Mouse (Mus musculus): ENCODE results near the gene Iqcf4. TPM values are rescaled to one million over a fixed set of nuclear protein-coding genes. Genes with fewer than 3 reads are reported as not detected.
"Not testable (repeated sequence)": the region's sequence is repeated elsewhere in the genome, so short reads cannot be mapped to it uniquely, and the experiment has no call there.

The Iqcf4 gene
- not detected in 2 replicates for polyA plus RNA-seq (2012; ENCODE audit: insufficient read depth, low replicate concordance)

DNA sequence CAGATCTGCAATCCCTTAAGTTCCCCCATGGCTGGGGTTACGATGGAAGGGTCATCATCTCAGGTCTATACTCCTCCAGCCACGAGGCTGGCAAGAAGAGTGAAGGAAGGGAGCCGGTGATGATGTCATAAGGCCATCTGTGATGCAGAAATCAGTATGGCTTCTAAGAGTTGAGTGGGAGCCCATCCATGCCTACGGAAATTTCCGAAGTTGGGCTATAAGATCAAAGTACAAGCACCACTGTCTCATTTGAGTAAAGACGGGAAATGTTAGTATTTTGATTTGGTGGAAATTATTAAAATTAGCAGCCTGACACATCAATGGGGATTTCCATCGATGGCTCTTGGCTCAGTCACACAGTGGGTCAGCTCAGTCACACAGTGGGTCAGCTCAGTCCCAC, at the start of gene Iqcf4:
Gene Iqcf4 (minus strand): TSS at position 101 of the 400 bp plus-strand sequence.
- TF ChIP-seq FLI1 (IDR thresholded peaks at IDR 0.05; ENCODE audit: low read length) (no peak), GATA1 (IDR thresholded peaks at IDR 0.05; ENCODE audit: borderline replicate concordance, low read length) (no peak)
- no peak within 1 kb of the TSS for H3K4me3 ChIP-seq (replicated peaks)
- no peaks in the 10 kb centered on the region for H3K36me3 ChIP-seq (replicated peaks; ENCODE audit: low read length)
- H3K9me3 ChIP-seq: peaks cover 10% of the 10 kb centered on the region
- H3K27me3 ChIP-seq (replicated peaks): peaks cover 76% of the 10 kb centered on the region
- H3K4me1 ChIP-seq: peaks cover 19% of the 10 kb centered on the region

DNA sequence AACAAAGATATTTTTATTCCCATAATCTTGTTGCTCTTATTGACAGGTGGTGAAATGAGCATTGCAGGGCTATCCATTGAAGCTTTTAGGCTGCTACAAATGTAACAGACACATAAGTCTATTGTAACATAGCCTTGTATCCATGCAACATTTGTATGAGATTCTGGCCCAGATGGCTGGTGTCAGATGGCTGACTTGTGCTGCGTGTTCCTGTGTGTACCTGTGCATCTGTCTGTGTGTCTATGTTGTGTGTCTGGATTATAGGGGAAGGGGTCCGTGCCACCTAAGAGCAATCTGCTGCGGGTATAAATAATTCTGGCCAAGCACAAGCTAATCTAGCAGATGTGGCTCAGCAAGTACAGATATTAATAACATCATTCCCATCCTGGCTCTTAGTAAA, 46.7 kb upstream of the Iqcf4 start:
- no peaks in the 10 kb centered on the region for H3K4me1 ChIP-seq
- peaks cover 6% of the 10 kb centered on the region; the same call in 1 of the 2 replicates for H3K9me3 ChIP-seq
- peaks cover 32% of the 10 kb centered on the region for H3K27me3 ChIP-seq (replicated peaks)
- H3K36me3 ChIP-seq (replicated peaks; ENCODE audit: low read length): no peaks in the 10 kb centered on the region
- no peak for TF ChIP-seq FLI1 (IDR thresholded peaks at IDR 0.05; ENCODE audit: low read length)
- TF ChIP-seq GATA1 (IDR thresholded peaks at IDR 0.05; ENCODE audit: borderline replicate concordance, low read length): no peak
- no peak overlapping the region for H3K4me3 ChIP-seq (replicated peaks)

DNA sequence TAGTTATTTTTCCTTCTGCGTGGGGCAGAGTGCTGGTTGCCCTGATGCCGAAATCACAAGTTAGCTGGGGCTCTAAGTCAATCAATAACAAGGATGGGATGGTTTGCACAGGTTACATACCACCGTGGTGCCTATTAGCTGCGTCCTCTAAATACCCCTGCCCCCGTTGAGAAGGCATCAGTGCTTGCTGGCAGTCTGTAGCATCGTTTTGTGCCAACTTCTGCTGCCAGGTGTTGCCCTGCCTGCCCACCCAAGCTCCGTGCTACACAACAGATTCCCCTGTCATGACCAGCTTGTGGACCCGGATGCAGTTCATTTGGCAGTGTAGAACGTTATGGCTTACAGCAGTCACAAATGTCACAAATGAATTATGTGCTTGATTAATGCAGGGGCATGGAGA, 45.5 kb upstream of the Iqcf4 start:
- Histone ChIP-seq H3K36me3 (replicated peaks; ENCODE audit: low read length) (no peaks in the 10 kb centered on the region), H3K4me3 (replicated peaks) (peak overlapping the region; percentile 24), H3K27me3 (replicated peaks) (peaks cover 36% of the 10 kb centered on the region), H3K9me3 (peaks cover 6% of the 10 kb centered on the region; the same call in 1 of the 2 replicates), H3K4me1 (no peaks in the 10 kb centered on the region)
- TF ChIP-seq FLI1 (IDR thresholded peaks at IDR 0.05; ENCODE audit: low read length) (no peak), GATA1 (IDR thresholded peaks at IDR 0.05; ENCODE audit: borderline replicate concordance, low read length) (no peak)

DNA sequence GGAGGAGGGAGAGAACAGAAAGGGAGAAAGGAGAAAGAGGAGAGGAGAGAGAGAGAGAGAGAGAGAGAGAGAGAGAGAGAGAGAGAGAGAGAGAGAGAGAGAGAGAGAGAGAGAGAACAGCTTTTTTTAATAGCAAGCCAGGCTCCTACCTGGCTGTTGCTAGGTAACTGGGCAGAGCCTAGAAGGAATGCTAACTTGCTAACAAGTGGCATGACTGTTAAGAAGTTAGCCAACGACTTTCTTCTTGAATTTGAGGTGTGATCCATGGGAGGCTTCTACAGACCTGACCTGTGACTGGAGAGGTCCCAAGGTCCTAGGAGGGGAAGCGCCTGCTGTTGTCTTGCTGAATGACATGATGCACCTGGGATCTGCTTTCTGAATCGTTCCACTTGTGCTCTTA, 43.8 kb upstream of the Iqcf4 start:
- H3K4me1 ChIP-seq: no peaks in the 10 kb centered on the region

DNA sequence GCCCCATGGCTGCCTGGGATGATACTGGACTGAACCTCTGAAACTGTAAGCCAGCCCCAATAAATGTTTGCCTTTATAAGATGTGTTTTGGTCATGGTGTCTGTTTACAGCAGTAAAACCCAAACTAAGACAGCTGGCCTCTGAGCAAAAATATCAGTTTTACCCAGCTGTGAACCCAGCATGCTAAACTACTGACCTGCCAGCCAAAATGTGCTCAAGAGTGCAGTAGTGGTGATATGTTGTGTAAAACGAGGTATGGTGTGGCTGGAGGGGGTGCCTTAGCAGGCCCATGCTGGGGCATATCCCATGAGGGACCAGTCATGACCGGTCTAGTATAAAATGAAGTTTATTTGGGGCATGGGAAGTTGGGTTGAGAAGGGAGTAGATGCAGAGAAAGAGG, 43.2 kb upstream of the Iqcf4 start:
- Histone ChIP-seq H3K36me3 (replicated peaks; ENCODE audit: low read length) (no peaks in the 10 kb centered on the region), H3K27me3 (replicated peaks) (peaks cover 38% of the 10 kb centered on the region), H3K9me3 (no peaks in the 10 kb centered on the region), H3K4me1 (no peaks in the 10 kb centered on the region), H3K4me3 (replicated peaks) (no peak overlapping the region)
- TF ChIP-seq GATA1 (IDR thresholded peaks at IDR 0.05; ENCODE audit: borderline replicate concordance, low read length) (no peak), FLI1 (IDR thresholded peaks at IDR 0.05; ENCODE audit: low read length) (no peak)

More for the DNA sequence above, 43.8 kb upstream of the Iqcf4 start:
- Histone ChIP-seq H3K9me3 (no peaks in the 10 kb centered on the region), H3K36me3 (replicated peaks; ENCODE audit: low read length) (no peaks in the 10 kb centered on the region), H3K4me3 (replicated peaks) (no peak overlapping the region), H3K27me3 (replicated peaks) (peaks cover 36% of the 10 kb centered on the region)
- TF ChIP-seq FLI1 (IDR thresholded peaks at IDR 0.05; ENCODE audit: low read length) (no peak), GATA1 (IDR thresholded peaks at IDR 0.05; ENCODE audit: borderline replicate concordance, low read length) (no peak)

DNA sequence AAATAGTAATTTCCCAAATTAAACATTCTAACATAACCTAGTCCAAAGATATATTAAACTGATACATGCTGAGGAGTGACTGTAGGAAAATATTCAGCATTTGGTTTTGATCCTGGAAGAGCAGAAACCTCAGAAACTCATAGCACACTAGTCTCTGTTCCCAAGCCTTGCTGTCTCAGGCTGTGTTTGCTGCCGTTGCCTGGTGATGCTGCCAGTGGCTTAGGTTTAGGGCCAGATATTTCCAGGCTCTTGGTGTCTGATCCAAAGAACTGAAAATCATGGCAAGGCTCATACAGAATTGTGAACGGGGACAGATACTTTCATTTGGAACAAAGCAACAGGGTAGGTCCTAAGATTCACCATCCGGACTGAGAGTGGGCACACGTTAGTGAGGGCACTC, 39.9 kb upstream of the Iqcf4 start:
- H3K36me3 ChIP-seq (replicated peaks; ENCODE audit: low read length): no peaks in the 10 kb centered on the region
- peaks cover 6% of the 10 kb centered on the region for H3K9me3 ChIP-seq
- peaks cover 30% of the 10 kb centered on the region for H3K27me3 ChIP-seq (replicated peaks)
- H3K4me1 ChIP-seq: no peaks in the 10 kb centered on the region
- no peak for TF ChIP-seq GATA1 (IDR thresholded peaks at IDR 0.05; ENCODE audit: borderline replicate concordance, low read length)
- TF ChIP-seq FLI1 (IDR thresholded peaks at IDR 0.05; ENCODE audit: low read length): no peak
- no peak overlapping the region for H3K4me3 ChIP-seq (replicated peaks)

DNA sequence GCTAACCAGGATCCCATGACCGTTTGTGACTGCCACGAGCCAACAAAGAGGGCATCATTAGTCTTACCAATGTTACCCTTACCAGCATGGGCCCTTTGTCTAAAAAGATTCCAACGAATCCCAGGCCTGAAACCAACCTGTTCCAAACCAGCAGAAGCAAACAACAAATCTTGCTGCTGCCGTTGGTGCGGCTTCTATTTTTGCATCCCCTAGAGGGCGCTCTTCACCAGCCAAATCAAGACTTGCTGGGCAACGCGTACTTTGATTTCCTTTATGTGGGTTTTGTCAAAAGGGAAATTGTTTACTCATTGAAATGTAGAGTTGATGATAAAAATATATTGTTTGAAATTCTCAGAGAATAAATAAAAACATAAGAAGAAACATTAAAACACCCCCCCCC, 29.8 kb upstream of the Iqcf4 start:
- H3K36me3 ChIP-seq (replicated peaks; ENCODE audit: low read length): no peaks in the 10 kb centered on the region
- H3K9me3 ChIP-seq: peaks cover 3% of the 10 kb centered on the region; the same call in 1 of the 2 replicates
- TF ChIP-seq FLI1 (IDR thresholded peaks at IDR 0.05; ENCODE audit: low read length): no peak
- TF ChIP-seq GATA1 (IDR thresholded peaks at IDR 0.05; ENCODE audit: borderline replicate concordance, low read length): no peak
- H3K27me3 ChIP-seq (replicated peaks): peaks cover 44% of the 10 kb centered on the region
- no peak overlapping the region for H3K4me3 ChIP-seq (replicated peaks)
- H3K4me1 ChIP-seq: no peaks in the 10 kb centered on the region

DNA sequence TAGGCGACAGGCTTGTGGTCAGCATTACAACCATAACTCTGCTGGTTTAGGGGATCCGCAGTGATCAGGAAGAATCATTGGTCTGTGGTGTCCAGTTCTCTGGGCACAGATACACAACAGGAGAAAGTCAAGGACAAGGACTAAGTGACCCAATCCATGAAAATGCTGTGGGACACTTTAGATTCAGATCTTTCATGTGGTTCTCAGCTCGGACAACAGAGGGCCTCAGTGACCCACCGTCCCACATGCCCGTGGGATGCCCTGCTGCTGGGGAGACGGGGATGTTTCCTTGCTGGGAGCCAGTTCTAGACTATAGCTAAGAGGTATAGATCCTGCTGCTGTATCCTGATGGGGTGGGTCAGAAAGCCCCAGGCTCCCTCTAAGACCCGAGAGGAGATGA, 27.7 kb upstream of the Iqcf4 start:
- TF ChIP-seq FLI1 (IDR thresholded peaks at IDR 0.05; ENCODE audit: low read length): no peak
- no peak for TF ChIP-seq GATA1 (IDR thresholded peaks at IDR 0.05; ENCODE audit: borderline replicate concordance, low read length)
- Histone ChIP-seq H3K4me3 (replicated peaks) (no peak overlapping the region), H3K27me3 (replicated peaks) (peaks cover 49% of the 10 kb centered on the region), H3K9me3 (peaks cover 4% of the 10 kb centered on the region; the same call in 1 of the 2 replicates), H3K36me3 (replicated peaks; ENCODE audit: low read length) (no peaks in the 10 kb centered on the region), H3K4me1 (no peaks in the 10 kb centered on the region)

DNA sequence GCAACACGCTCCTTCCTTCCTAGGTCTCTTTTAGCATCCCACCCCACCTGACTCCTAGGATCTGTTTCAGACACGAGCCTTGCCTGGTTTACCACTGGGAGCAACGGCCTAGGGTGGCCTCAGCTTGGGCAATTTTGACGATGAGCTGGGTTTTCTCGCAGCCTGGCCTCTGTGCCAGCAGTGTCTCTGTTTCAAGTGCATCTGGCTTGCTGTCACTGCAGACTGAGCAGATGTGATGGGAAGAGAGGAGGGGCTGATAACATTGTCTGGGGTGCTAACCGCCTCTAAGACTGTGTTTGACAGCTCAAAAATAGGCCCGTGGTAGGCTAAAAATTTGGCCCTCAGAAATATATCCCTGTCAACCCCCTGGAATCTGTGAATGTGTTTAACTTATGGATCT, 25.0 kb upstream of the Iqcf4 start:
- H3K4me1 ChIP-seq: no peaks in the 10 kb centered on the region
- H3K36me3 ChIP-seq (replicated peaks; ENCODE audit: low read length): no peaks in the 10 kb centered on the region
- no peak overlapping the region for H3K4me3 ChIP-seq (replicated peaks)
- peaks cover 4% of the 10 kb centered on the region; the same call in 1 of the 2 replicates for H3K9me3 ChIP-seq
- H3K27me3 ChIP-seq (replicated peaks): peaks cover 62% of the 10 kb centered on the region
- TF ChIP-seq FLI1 (IDR thresholded peaks at IDR 0.05; ENCODE audit: low read length) (no peak), GATA1 (IDR thresholded peaks at IDR 0.05; ENCODE audit: borderline replicate concordance, low read length) (no peak)

DNA sequence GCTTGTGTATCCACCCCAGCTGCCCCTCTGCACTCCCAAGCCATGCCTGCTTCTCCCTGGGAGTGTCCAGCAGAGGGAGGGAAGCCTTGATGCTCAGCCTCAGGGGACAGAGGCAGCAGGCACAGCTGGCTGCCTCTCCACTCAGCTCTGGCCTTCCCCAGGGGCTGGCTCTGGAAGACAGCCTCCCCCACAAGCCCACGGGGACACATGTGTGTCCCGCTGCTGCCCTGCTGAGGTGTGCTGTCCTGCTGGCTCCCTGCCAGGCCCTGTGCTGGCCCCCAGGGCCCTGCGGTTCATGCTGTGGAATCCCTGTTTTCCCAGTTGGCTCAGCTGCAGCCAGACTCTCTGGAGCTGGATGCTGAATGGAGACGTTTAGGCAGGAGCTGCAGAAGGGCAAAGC, 24.6 kb upstream of the Iqcf4 start:
- not testable (repeated sequence) for H3K9me3 ChIP-seq; H3K36me3 ChIP-seq (replicated peaks; ENCODE audit: low read length); H3K4me3 ChIP-seq (replicated peaks); H3K4me1 ChIP-seq
- peaks cover 62% of the 10 kb centered on the region for H3K27me3 ChIP-seq (replicated peaks)

DNA sequence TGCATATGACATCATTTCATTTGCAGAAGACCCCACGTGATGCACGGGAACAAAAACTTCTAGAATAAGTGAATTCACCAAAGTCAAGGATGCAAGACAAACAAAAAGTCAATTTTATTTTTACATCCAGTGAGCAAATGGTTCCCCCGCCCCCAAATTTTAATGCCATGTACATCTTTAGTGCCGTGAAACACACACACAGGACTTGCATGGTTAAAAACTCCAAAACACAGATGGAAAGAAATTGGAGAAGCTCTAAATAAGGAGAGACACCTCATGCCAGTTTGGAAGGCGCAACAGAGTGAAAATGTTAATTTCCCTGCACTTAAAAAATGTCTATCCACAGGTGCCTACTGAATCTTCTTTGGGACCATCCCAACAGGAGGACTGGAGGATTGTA, 21.4 kb upstream of the Iqcf4 start:
- H3K4me3 ChIP-seq (replicated peaks): no peak overlapping the region
- TF ChIP-seq GATA1 (IDR thresholded peaks at IDR 0.05; ENCODE audit: borderline replicate concordance, low read length) (no peak), FLI1 (IDR thresholded peaks at IDR 0.05; ENCODE audit: low read length) (no peak)
- H3K36me3 ChIP-seq (replicated peaks; ENCODE audit: low read length): no peaks in the 10 kb centered on the region
- H3K4me1 ChIP-seq: no peaks in the 10 kb centered on the region
- peaks cover 36% of the 10 kb centered on the region for H3K27me3 ChIP-seq (replicated peaks)
- peaks cover 4% of the 10 kb centered on the region; the same call in 1 of the 2 replicates for H3K9me3 ChIP-seq

All from megakaryocyte, embryonic 14.5 days (primary cell).